Mouse (Mus musculus) liver, embryonic 11.5 days (tissue): ENCODE measurements around the gene Ggt6. TPM values are rescaled to one million over a fixed set of nuclear protein-coding genes. Genes with fewer than 3 reads are reported as not detected.
"Not testable (repeated sequence)": the region's sequence is repeated elsewhere in the genome, so short reads cannot be mapped to it uniquely, and the experiment has no call there.

Experiments
- ATAC-seq: fragments of 200-750 bp; cut with Nextera tagmentation; replicated peaks from 2 replicates; pipeline ENCODE4 v1.8.0; 2017; ENCODE audit warnings: moderate number of reproducible peaks, mild to moderate bottlenecking, moderate TSS enrichment, moderate library complexity; ENCODE audit not compliant: low FRiP score
- DNase-seq: peaks from one replicate; pipeline ENCODE4 v3.0.0-alpha.2; 2017; ENCODE audit warnings: low spot score
- H3K27ac ChIP-seq: fragments of 300-500 bp; sonication (generic); 2 replicates; pipeline ENCODE4 v1.5.1; 2014; ENCODE audit warnings: mild to moderate bottlenecking, low read depth, low read length, control low read depth
- H3K27me3 ChIP-seq: fragments of 300-500 bp; sonication (generic); replicated peaks from 2 replicates; pipeline ENCODE4 v1.6.1; 2014; ENCODE audit warnings: low read length, mixed read lengths; ENCODE audit not compliant: control insufficient read depth, insufficient read depth
- H3K36me3 ChIP-seq: fragments of 300-500 bp; sonication (generic); 2 replicates; pipeline ENCODE4 v1.6.1; 2014; ENCODE audit warnings: mild to moderate bottlenecking, low read length, moderate library complexity, mixed read lengths; ENCODE audit not compliant: control insufficient read depth, insufficient read depth
- H3K4me1 ChIP-seq: fragments of 300-500 bp; sonication (generic); replicated peaks from 2 replicates; pipeline ENCODE4 v1.6.1; 2014; ENCODE audit warnings: low read length, mixed read lengths; ENCODE audit not compliant: control insufficient read depth, insufficient read depth
- H3K4me2 ChIP-seq: fragments of 300-500 bp; sonication (generic); 2 replicates; pipeline ENCODE4 v1.6.1; 2014; ENCODE audit warnings: mild to moderate bottlenecking, control low read depth, moderate library complexity
- H3K4me3 ChIP-seq: fragments of 300-500 bp; sonication (generic); 2 replicates; pipeline ENCODE4 v1.5.1; 2014; ENCODE audit warnings: low read depth, low read length, control low read depth
- H3K9ac ChIP-seq: fragments of 300-500 bp; sonication (generic); 2 replicates; pipeline ENCODE4 v1.6.1; 2014; ENCODE audit warnings: low read depth, low read length, control low read depth
- H3K9me3 ChIP-seq: fragments of 300-500 bp; sonication (generic); 2 replicates; pipeline ENCODE4 v1.6.1; 2016; ENCODE audit warnings: low read length, inconsistent platforms, mixed read lengths; ENCODE audit not compliant: control insufficient read depth
- WGBS: fragments of 180-500 bp; shearing (Covaris S2); extraction: QIAGEN DNeasy Blood & Tissue Kit; methylation state at CpG from one replicate; pipeline ENCODE4 v1.1.7; 2014; 5-methylcytosine and 5-hydroxymethylcytosine counted together
- polyA plus RNA-seq: library from polyadenylated mRNA; unstranded; fragments of >200 nt; fragmentation: Nextera tagmentation; extraction: Ambion mirVana; gene quantifications from 2 replicates; pipeline ENCODE4 v1.2.1, GENCODE M21; 2014

Gene Ggt6
- polyA plus RNA-seq, 1 experiment from 2014 or later: not detected

GRCm38 (mm10) chr11:72436756-72437650 lies 1.7 kb downstream of the Ggt6 start:
- Histone ChIP-seq H3K27ac (no peak overlapping the region), H3K36me3 (no peaks in the 10 kb centered on the region), H3K9me3 (no peaks in the 10 kb centered on the region), H3K4me3 (no peak overlapping the region), H3K9ac (no peak overlapping the region), H3K4me2 (no peak overlapping the region), H3K27me3 (no peaks in the 10 kb centered on the region; the same call in 1 of the 2 replicates), H3K4me1 (peaks cover 2% of the 10 kb centered on the region)
- DNase-seq (no peak), ATAC-seq (no peak)
- 84% methylated on average over 16 of the region's 16 CpGs for WGBS

GRCm38 (mm10) chr11:72438411-72438810 lies 3.1 kb downstream of the Ggt6 start:
- no peak overlapping the region for H3K4me3 ChIP-seq
- no peak for ATAC-seq
- H3K4me2 ChIP-seq: no peak overlapping the region
- peaks cover 11% of the 10 kb centered on the region for H3K36me3 ChIP-seq
- H3K9me3 ChIP-seq: no peaks in the 10 kb centered on the region
- DNase-seq: no peak
- 70% methylated on average over 4 of the region's 4 CpGs for WGBS
- H3K9ac ChIP-seq: no peak overlapping the region
- no peak overlapping the region for H3K27ac ChIP-seq
- peaks cover 16% of the 10 kb centered on the region for H3K4me1 ChIP-seq
- no peaks in the 10 kb centered on the region; the same call in 1 of the 2 replicates for H3K27me3 ChIP-seq

DNA sequence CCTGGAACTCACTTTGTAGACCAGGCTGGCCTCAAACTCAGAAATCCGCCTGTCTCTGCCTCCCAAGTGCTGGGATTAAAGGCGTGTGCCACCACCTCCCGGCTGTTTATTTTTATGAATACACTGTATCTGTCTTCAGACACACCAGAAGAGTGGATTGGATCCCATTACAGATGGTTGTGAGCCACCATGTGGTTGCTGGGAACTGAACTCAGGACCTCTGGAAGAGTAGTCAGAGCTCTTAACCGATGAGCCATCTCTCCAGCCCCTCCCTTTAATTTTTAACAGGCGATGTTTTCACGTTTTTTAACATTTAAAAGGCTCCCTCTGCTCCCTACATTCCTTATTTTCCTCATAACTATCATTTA lies 5.3 kb downstream of the Ggt6 start:
- Histone ChIP-seq H3K27ac (peak overlapping the region; percentile 72), H3K9ac (peak overlapping the region; percentile 85), H3K36me3 (peaks cover 33% of the 10 kb centered on the region), H3K4me1 (peaks cover 20% of the 10 kb centered on the region), H3K4me3 (peak overlapping the region; percentile 90), H3K4me2 (peak overlapping the region; percentile 96)
- not testable (repeated sequence) for H3K9me3 ChIP-seq, H3K27me3 ChIP-seq, DNase-seq
- 35% methylated on average over 6 of the region's 6 CpGs for WGBS
- ATAC-seq: peak; percentile 24; the same call in 1 of the 2 replicates

DNA sequence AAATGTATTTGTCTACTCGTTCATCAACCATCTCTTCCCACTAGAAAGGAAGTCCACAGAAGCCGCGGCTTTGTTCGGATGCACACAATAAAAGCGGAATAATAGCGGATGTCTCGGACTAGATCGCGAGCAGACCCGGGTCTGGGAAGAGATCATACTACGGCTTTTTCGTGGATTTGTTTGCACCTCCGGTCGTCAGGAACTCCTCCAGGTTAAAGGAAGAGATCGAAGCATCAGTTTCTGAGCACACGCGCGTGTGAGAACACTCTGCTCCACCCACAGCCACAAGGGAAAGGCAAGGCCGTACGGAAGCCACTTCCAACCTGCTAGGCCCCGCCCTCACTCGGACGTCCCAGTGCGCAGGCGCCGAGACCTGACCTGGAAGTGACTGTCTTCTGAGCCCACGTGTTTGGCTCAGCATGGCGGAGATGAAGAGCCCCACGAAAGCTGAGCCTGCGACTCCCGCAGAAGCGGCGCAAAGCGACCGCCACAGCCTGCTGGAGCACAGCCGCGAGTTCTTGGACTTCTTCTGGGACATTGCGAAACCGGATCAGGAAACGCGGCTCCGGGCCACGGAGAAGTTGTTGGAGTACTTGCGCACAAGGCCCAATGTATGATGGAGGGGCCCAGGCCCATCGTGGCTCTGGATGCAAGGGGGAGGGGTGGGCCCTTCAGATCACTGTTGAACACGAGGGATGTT lies 5.8 kb downstream of the Ggt6 start, which contains the start of gene Mybbp1a:
Gene Mybbp1a (plus strand): TSS at position 391 of the 700 bp plus-strand sequence.
- ATAC-seq (peak; percentile 84), DNase-seq (peak; percentile 99)
- H3K9me3 ChIP-seq: no peaks in the 10 kb centered on the region
- H3K4me3 ChIP-seq: peak within 1 kb of the TSS; percentile 90
- peaks cover 38% of the 10 kb centered on the region for H3K36me3 ChIP-seq
- peak within 1 kb of the TSS; percentile 96 for H3K4me2 ChIP-seq
- H3K27me3 ChIP-seq: no peaks in the 10 kb centered on the region; the same call in 1 of the 2 replicates
- peak within 1 kb of the TSS; percentile 72 for H3K27ac ChIP-seq
- peaks cover 20% of the 10 kb centered on the region for H3K4me1 ChIP-seq
- under 1% methylated on average over 46 of the region's 46 CpGs for WGBS
- peak within 1 kb of the TSS; percentile 85 for H3K9ac ChIP-seq

DNA sequence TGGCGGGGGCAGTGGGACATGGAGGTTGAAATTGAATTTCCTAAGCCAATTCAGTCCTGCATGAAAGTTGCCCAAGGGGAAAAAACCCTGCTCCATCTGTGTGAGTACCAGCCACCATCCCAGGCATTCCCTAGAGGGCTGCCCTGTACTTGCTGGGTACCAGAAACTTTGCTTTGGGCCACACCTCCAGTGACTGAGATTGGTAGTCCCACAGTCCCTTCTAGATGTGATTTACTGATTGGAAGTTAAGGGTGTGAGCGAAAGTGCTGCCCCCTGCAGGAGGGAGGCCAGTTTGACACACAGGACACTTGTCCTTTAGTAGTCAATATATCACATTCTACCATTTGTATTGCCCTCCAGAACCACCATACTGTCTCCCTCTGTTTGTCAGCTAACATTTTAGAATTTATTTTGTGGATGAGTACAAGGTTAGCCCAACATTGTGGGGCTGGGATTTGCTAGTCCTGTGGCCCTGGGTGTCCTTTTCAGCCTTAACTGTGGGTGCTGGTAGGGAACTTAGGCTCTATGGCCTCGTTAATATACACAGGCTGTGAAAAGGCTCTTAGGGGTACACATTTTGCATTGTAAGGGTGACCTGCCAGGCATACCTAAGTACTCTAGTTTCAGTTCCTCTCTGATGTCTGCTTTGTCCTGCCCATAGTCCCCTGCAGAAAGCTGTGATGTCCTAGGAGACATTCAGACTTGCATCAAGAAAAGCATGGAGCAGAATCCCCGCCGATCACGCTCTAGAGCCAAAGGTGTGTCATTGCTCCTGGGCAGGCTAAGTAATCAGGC lies 11.2 kb downstream of the Ggt6 start:
- H3K4me3 ChIP-seq: no peak overlapping the region
- H3K9ac ChIP-seq: no peak overlapping the region
- ATAC-seq (no peak; the same call in 1 of the 2 replicates), DNase-seq (no peak)
- no peaks in the 10 kb centered on the region for H3K9me3 ChIP-seq
- WGBS: 81% methylated on average over 6 of the region's 6 CpGs
- H3K27ac ChIP-seq: no peak overlapping the region
- H3K27me3 ChIP-seq: no peaks in the 10 kb centered on the region
- peaks cover 86% of the 10 kb centered on the region for H3K36me3 ChIP-seq
- H3K4me2 ChIP-seq: no peak overlapping the region
- peaks cover 20% of the 10 kb centered on the region for H3K4me1 ChIP-seq

GRCm38 (mm10) chr11:72447475-72447874 lies 12.1 kb downstream of the Ggt6 start:
- H3K27ac ChIP-seq: no peak overlapping the region
- no peaks in the 10 kb centered on the region for H3K27me3 ChIP-seq
- no peak overlapping the region for H3K4me3 ChIP-seq
- no peaks in the 10 kb centered on the region for H3K9me3 ChIP-seq
- ATAC-seq (no peak), DNase-seq (no peak)
- H3K4me1 ChIP-seq: peaks cover 14% of the 10 kb centered on the region
- H3K4me2 ChIP-seq: no peak overlapping the region
- peaks cover 86% of the 10 kb centered on the region for H3K36me3 ChIP-seq
- whole genome bisulfite sequencing: 85% methylated on average over 8 of the region's 8 CpGs
- no peak overlapping the region for H3K9ac ChIP-seq

GRCm38 (mm10) chr11:72452140-72452665 lies 16.9 kb downstream of the Ggt6 start:
- no peak overlapping the region for H3K4me3 ChIP-seq
- ATAC-seq: no peak
- no peaks in the 10 kb centered on the region for H3K9me3 ChIP-seq
- H3K4me1 ChIP-seq: peaks cover 5% of the 10 kb centered on the region; the same call in 1 of the 2 replicates
- no peaks in the 10 kb centered on the region for H3K27me3 ChIP-seq
- H3K27ac ChIP-seq: no peak overlapping the region
- H3K36me3 ChIP-seq: peaks cover 53% of the 10 kb centered on the region
- no peak overlapping the region for H3K9ac ChIP-seq
- H3K4me2 ChIP-seq: no peak overlapping the region
- 72% methylated on average over 3 of the region's 3 CpGs for WGBS
- no peak for DNase-seq
